Mouse (Mus musculus): ENCODE measurements around the gene Prtn3. TPM values are rescaled to one million over a fixed set of nuclear protein-coding genes. Genes with fewer than 3 reads are reported as not detected.

Prtn3 gene
- polyA plus RNA-seq (2014; fragmentation: Illumina TruSeq; extraction: RNeasy Lipid Tissue Mini Kit (QIAGEN cat#74804)), result not detected

DNA sequence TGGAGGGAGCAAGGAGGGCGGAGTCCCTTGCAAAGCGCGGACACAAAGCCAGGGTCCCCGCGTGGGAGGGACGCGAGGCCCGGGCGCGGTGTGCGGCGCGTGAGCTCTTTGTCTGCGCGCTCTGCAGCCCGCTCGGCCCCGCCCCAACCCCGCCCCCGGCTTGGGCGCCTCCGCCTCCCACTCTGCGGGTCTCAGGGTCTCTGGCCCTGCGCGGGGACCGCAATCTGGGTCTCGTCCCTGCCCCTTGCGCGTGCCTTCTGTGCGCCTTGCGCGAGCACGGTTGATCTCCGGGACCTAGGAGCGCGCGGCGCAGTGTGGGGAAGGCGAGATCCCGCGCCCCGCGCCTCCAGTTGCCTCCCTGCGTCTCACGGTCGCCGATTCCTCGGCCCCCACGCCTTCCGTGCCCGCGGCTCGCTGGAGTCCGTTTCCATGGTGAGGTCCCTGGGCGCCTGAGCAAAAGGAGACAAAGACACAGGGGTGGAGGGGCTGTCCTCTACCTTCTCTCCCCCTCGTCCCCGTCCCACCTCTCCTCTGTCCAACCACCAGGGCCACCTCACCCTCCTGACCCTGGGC lies at the start of gene Prtn3, which contains the start of gene Plppr3:
Gene Prtn3 (plus strand): TSS at position 187 of the 573 bp plus-strand sequence.
Gene Plppr3 (minus strand): TSS at position 345 of the 573 bp plus-strand sequence.

DNA sequence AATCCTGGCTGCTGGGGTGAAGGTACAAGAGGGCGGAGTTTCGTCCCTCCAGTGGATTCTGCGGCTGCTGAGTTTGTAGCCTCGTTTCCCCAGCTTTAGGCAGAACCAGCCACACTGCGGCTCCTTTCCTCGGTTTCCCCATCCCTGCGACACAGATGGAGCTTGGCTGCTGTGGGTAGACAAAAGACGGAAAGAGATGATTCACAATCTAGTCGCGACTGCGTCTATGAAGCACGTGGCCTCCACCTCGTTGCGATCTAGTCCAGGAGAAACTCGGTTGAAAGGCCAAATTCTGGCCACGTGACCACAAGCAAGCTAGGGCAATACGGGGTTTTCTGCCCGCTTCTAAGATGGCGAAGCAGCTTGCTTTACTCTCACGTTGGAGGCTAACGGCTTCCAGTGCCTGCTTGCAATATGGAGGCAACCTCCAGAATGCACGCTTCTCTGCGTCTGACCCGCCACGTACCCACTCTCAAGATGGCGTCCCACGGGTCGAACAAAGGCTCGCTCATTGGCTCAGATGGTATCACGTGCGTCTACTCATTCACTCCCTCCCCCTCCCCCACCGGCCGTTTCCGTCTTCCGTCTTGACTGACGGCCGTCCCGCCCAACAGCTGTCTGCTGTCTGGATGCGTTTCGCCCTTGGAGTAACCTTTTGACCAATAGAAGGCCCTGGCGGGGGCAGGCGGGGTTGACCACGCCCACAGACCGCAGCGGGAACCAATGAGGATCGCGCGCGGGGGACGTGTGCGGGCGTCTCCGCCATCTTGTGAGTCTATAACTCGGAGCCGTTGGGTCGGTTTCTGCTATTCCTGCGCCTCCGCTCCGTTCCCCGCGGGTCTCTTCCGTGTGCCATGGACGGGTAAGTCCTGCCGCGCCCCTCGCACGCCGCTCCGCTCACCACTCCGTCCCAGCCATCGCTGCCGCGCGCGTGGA lies 20.1 kb upstream of the Prtn3 start, which contains the start of gene Ptbp1:
Gene Ptbp1 (plus strand): TSS at position 568 of the 936 bp plus-strand sequence.

DNA sequence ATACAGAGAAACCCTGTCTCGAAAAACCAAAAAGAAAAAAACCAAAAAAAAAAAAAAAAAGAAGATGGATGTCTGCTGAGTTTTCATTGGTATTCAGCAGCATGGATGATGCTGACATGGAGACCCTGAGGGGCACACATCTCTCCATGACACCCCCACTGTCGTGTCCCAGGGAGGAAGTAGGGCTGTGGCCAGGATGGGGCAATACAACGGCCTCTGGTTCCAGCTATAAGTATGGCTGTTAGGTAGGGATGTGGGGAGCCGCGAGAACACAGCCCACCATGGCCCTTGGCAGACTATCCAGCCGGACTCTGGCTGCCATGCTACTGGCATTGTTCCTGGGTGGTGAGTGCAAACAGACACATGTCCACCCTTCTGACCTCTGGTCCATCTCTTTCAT lies 11.8 kb downstream of the Prtn3 start, which contains the start of gene Elane:
Gene Elane (plus strand): TSS at position 194 of the 400 bp plus-strand sequence.

DNA sequence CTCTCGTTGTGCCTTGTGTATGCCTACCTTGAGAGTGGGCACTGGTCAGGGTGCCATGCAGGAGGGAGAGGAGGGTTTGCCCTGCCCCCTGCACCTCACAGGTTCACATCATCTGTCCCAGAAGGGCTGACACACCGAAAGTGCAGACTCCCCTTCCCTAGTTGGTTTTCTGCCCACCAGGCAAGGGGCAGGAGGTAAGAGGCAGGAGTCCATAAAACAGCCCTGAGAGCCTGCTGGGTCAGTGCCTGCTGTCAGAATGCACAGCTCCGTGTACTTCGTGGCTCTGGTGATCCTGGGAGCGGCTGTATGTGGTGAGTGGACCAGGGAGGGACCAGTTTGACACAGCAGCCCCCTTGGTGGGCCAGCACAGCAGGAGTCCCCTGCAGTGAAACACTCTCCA lies 16.4 kb downstream of the Prtn3 start, which contains the start of gene Cfd:
Gene Cfd (plus strand): TSS at position 184 of the 400 bp plus-strand sequence.

DNA sequence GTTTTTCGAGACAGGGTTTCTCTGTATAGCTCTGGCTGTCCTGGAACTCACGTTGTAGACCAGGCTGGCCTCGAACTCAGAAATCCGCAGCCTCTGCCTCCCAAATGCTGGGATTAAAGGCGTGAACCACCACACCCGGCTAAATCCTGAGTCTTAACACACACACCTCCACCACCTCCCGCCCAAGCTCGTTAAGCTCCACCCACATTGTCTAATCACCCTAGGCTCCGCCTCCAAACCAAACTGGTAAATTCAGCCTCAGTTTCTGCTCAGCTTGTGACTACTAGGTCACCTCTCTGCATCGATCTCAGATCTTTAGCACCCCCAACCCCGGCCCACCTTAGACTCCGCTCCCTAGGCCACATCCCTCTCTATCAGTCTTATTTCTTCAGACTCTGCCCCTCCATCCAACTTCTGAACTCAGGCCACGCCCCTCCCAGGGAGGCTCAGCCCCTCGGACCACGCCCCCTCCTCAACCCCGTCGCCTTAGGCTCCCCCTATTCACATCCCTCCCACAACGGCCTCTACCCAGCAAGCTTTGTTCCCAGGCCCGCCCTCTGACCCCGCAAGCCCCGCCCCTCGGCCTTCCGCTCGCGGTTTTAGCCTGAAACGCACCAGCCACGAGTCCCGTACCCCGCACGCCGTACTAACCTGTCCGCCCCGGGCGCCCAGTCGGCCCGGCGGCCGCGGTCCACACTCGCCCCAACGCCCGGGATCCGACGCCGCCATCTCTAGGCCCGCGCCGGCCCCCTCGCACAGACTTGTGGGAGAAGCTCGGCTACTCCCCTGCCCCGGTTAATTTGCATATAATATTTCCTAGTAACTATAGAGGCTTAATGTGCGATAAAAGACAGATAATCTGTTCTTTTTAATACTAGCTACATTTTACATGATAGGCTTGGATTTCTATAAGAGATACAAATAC lies 34.2 kb downstream of the Prtn3 start, which contains the start of gene Med16:
Gene Med16 (minus strand): TSS at position 757 of the 925 bp plus-strand sequence.

DNA sequence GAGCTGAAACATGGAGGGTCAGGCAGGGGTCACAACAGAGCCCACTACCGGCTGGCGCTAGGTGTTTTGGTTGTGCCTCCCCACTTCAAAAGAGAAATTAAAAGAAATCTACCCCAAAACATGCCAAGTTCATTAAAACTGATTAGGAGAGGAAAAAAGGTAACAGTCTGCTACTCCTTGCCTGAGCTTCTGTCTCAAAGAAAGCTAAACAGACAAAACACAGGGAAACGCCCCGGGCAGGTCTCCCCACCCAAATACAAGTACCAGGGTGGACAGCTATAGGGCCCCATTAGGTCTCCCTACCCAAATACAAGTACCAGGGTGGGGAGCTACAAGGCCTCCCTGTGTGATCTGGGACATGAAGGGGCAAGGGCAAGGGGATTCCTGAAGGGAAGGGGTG lies 36.3 kb downstream of the Prtn3 start, which contains the start of gene Gm26602:
Gene Gm26602 (plus strand): TSS at position 301 of the 400 bp plus-strand sequence.

DNA sequence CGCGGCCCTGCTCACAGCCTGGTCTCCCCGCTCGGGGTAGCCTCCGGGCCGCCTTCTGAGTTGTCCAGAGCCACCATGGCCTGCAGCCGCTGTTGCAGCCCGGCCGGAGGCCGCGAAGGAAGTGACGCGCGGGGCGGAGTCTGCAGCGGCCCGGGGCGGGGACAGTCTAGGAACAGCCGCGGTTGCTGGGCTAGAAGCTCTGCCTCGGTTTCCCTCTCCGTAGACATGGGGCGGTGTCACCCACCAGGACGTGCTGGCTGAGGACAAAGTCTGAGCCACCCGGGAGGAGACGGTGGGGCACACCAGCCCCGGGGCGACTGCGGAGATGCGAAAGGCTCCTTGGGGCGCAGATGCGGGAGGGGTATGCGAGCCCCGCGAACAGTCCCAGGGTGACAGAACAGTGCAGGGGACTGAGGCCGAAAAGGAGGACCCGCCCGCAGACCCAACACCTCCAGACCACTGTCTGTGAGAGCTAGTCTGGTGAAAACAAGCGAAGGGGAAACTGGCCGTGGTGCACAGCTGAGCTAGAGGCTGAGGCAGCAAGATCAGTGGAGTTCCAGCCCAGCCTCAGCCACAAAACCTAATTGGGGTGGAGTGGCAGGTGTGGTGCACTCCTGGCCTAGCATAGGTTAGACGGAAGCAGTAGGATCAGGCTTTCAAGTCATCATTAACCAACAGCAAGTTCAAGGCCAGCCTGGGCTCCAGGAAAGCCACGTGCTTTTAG lies 42.7 kb downstream of the Prtn3 start, which contains the start of gene Kiss1r:
Gene Kiss1r (plus strand): TSS at position 164 of the 724 bp plus-strand sequence.

DNA sequence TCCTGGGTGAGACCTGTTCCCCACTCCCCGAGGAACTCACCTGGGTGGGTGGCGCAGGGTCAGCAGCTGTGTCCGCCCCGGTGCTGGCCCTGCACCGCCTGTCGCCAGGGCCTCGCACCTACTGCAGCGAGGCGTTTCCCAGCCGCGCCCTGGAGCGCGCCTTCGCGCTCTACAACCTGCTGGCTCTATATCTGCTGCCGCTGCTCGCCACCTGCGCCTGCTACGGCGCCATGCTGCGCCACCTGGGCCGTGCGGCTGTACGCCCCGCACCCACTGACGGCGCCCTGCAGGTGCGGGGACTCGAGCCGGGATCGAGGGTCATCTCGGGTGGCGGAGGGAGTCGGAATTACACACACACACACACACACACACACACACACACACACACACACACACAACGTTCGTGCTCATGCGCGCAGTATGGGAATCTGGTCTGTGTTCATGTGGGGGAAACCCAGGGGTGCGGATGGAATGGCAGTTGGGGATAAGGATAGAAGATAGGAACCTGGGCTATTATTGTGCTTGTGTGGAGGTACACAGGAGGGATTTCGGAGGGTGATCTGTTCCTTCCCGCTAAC lies 46.8 kb downstream of the Prtn3 start, which contains the start of gene R3hdm4:
Gene R3hdm4 (minus strand): TSS at position 251 of the 578 bp plus-strand sequence.

DNA sequence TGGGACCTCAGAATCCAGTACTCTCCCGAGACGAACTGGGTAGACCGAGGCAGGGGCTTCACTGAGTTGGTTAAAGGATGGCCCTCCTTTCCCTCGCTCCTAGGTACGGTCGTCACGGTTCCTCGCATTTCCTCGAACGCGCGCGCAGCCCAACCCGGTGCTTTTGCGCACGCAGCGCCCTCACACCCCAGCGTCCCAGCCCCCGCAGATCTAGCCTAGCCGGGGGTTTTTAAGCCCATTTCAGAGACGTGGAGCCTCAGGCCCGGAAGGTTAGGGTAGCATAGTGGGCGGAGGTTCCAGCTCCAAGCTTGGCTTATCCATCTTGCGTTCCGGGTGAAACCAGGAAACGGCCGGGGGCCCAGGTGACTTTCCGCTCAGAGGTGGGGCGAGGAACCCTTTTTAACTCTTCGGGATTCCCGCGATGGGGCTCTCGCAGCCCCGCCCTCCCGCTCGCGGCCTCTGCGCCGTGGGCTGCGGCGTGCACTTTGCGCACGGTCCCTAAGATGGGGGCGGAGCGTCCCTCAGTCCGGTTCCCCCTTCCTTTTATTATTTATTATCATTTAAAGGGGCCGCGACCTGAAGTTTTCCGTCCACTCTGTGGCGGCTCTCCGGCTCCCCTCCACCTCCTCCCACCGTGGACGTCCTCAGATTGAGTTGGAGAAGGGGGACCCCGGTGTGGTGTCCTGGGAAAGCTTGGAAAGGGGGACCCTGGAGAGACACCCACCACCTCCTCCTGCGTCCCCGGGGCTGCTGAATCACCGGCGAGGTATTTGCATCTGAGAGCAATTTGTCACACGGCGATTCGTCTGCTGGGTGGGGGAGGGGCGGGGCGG lies 52.4 kb downstream of the Prtn3 start, which contains the start of gene Arid3a:
Gene Arid3a (plus strand): TSS at position 553 of the 833 bp plus-strand sequence.

Other genes with a start within 250 kb of the Prtn3 start
- 1.7 TPM for gene Shc2, start 236.6 kb upstream of the Prtn3 start, polyA plus RNA-seq (2014; fragmentation: Illumina TruSeq; extraction: RNeasy Lipid Tissue Mini Kit (QIAGEN cat#74804))
- not detected for gene Odf3l2, start 228.7 kb upstream of the Prtn3 start, polyA plus RNA-seq (2014; fragmentation: Illumina TruSeq; extraction: RNeasy Lipid Tissue Mini Kit (QIAGEN cat#74804))
- not detected for gene Madcam1, start 209.9 kb upstream of the Prtn3 start, polyA plus RNA-seq (2014; fragmentation: Illumina TruSeq; extraction: RNeasy Lipid Tissue Mini Kit (QIAGEN cat#74804))
- gene Tpgs1, start 205.1 kb upstream of the Prtn3 start, polyA plus RNA-seq (2014; fragmentation: Illumina TruSeq; extraction: RNeasy Lipid Tissue Mini Kit (QIAGEN cat#74804)), result not detected
- not detected for gene Cdc34, start 192.3 kb upstream of the Prtn3 start, polyA plus RNA-seq (2014; fragmentation: Illumina TruSeq; extraction: RNeasy Lipid Tissue Mini Kit (QIAGEN cat#74804))
- not detected for gene Gzmm, start 185.5 kb upstream of the Prtn3 start, polyA plus RNA-seq (2014; fragmentation: Illumina TruSeq; extraction: RNeasy Lipid Tissue Mini Kit (QIAGEN cat#74804))
- 239 TPM for gene Bsg, start 170.0 kb upstream of the Prtn3 start, polyA plus RNA-seq (2014; fragmentation: Illumina TruSeq; extraction: RNeasy Lipid Tissue Mini Kit (QIAGEN cat#74804))
- gene Hcn2, start 157.8 kb upstream of the Prtn3 start, polyA plus RNA-seq (2014; fragmentation: Illumina TruSeq; extraction: RNeasy Lipid Tissue Mini Kit (QIAGEN cat#74804)), result 0.20 TPM
- not detected for gene Polrmt, start 127.9 kb upstream of the Prtn3 start, polyA plus RNA-seq (2014; fragmentation: Illumina TruSeq; extraction: RNeasy Lipid Tissue Mini Kit (QIAGEN cat#74804))
- not detected for gene Fgf22, start 119.4 kb upstream of the Prtn3 start, polyA plus RNA-seq (2014; fragmentation: Illumina TruSeq; extraction: RNeasy Lipid Tissue Mini Kit (QIAGEN cat#74804))
- 0.29 TPM for gene Rnf126, start 107.5 kb upstream of the Prtn3 start, polyA plus RNA-seq (2014; fragmentation: Illumina TruSeq; extraction: RNeasy Lipid Tissue Mini Kit (QIAGEN cat#74804))
- gene Fstl3, start 97.2 kb upstream of the Prtn3 start, polyA plus RNA-seq (2014; fragmentation: Illumina TruSeq; extraction: RNeasy Lipid Tissue Mini Kit (QIAGEN cat#74804)), result 1.2 TPM
- not detected for gene Prss57, start 83.5 kb upstream of the Prtn3 start, polyA plus RNA-seq (2014; fragmentation: Illumina TruSeq; extraction: RNeasy Lipid Tissue Mini Kit (QIAGEN cat#74804))
- 0.77 TPM for gene Palm, start 80.9 kb upstream of the Prtn3 start, polyA plus RNA-seq (2014; fragmentation: Illumina TruSeq; extraction: RNeasy Lipid Tissue Mini Kit (QIAGEN cat#74804))
- gene Misp, start 53.5 kb upstream of the Prtn3 start, polyA plus RNA-seq (2014; fragmentation: Illumina TruSeq; extraction: RNeasy Lipid Tissue Mini Kit (QIAGEN cat#74804)), result not detected
- 114 TPM for gene Ptbp1, start 20.0 kb upstream of the Prtn3 start, polyA plus RNA-seq (2014; fragmentation: Illumina TruSeq; extraction: RNeasy Lipid Tissue Mini Kit (QIAGEN cat#74804))
- not detected for gene Plppr3, start 158 bp downstream of the Prtn3 start, polyA plus RNA-seq (2014; fragmentation: Illumina TruSeq; extraction: RNeasy Lipid Tissue Mini Kit (QIAGEN cat#74804))
- not detected for gene Elane, start 11.8 kb downstream of the Prtn3 start, polyA plus RNA-seq (2014; fragmentation: Illumina TruSeq; extraction: RNeasy Lipid Tissue Mini Kit (QIAGEN cat#74804))
- 1.5 TPM for gene Cfd, start 16.4 kb downstream of the Prtn3 start, polyA plus RNA-seq (2014; fragmentation: Illumina TruSeq; extraction: RNeasy Lipid Tissue Mini Kit (QIAGEN cat#74804))
- gene Med16, start 34.4 kb downstream of the Prtn3 start, polyA plus RNA-seq (2014; fragmentation: Illumina TruSeq; extraction: RNeasy Lipid Tissue Mini Kit (QIAGEN cat#74804)), result 0.37 TPM
- gene Gm26602, start 36.4 kb downstream of the Prtn3 start, polyA plus RNA-seq (2014; fragmentation: Illumina TruSeq; extraction: RNeasy Lipid Tissue Mini Kit (QIAGEN cat#74804)), result not detected
- gene Kiss1r, start 42.5 kb downstream of the Prtn3 start, polyA plus RNA-seq (2014; fragmentation: Illumina TruSeq; extraction: RNeasy Lipid Tissue Mini Kit (QIAGEN cat#74804)), result not detected
- gene R3hdm4, start 46.7 kb downstream of the Prtn3 start, polyA plus RNA-seq (2014; fragmentation: Illumina TruSeq; extraction: RNeasy Lipid Tissue Mini Kit (QIAGEN cat#74804)), result 8.0 TPM
- 3.3 TPM for gene Arid3a, start 52.6 kb downstream of the Prtn3 start, polyA plus RNA-seq (2014; fragmentation: Illumina TruSeq; extraction: RNeasy Lipid Tissue Mini Kit (QIAGEN cat#74804))
- 1.2 TPM for gene Wdr18, start 85.7 kb downstream of the Prtn3 start, polyA plus RNA-seq (2014; fragmentation: Illumina TruSeq; extraction: RNeasy Lipid Tissue Mini Kit (QIAGEN cat#74804))
- not detected for gene Grin3b, start 96.2 kb downstream of the Prtn3 start, polyA plus RNA-seq (2014; fragmentation: Illumina TruSeq; extraction: RNeasy Lipid Tissue Mini Kit (QIAGEN cat#74804))
- not detected for gene Tmem259, start 109.9 kb downstream of the Prtn3 start, polyA plus RNA-seq (2014; fragmentation: Illumina TruSeq; extraction: RNeasy Lipid Tissue Mini Kit (QIAGEN cat#74804))
- gene Cnn2, start 114.1 kb downstream of the Prtn3 start, polyA plus RNA-seq (2014; fragmentation: Illumina TruSeq; extraction: RNeasy Lipid Tissue Mini Kit (QIAGEN cat#74804)), result 10.0 TPM
- 0.14 TPM for gene Abca7, start 122.0 kb downstream of the Prtn3 start, polyA plus RNA-seq (2014; fragmentation: Illumina TruSeq; extraction: RNeasy Lipid Tissue Mini Kit (QIAGEN cat#74804))
- gene Arhgap45, start 142.2 kb downstream of the Prtn3 start, polyA plus RNA-seq (2014; fragmentation: Illumina TruSeq; extraction: RNeasy Lipid Tissue Mini Kit (QIAGEN cat#74804)), result not detected
- gene Polr2e, start 165.3 kb downstream of the Prtn3 start, polyA plus RNA-seq (2014; fragmentation: Illumina TruSeq; extraction: RNeasy Lipid Tissue Mini Kit (QIAGEN cat#74804)), result 0.51 TPM
- 21.6 TPM for gene Gpx4, start 172.7 kb downstream of the Prtn3 start, polyA plus RNA-seq (2014; fragmentation: Illumina TruSeq; extraction: RNeasy Lipid Tissue Mini Kit (QIAGEN cat#74804))
- gene Sbno2, start 231.1 kb downstream of the Prtn3 start, polyA plus RNA-seq (2014; fragmentation: Illumina TruSeq; extraction: RNeasy Lipid Tissue Mini Kit (QIAGEN cat#74804)), result 0.29 TPM
- 4.8 TPM for gene Stk11, start 241.3 kb downstream of the Prtn3 start, polyA plus RNA-seq (2014; fragmentation: Illumina TruSeq; extraction: RNeasy Lipid Tissue Mini Kit (QIAGEN cat#74804))

All from ovary, adult 10 weeks (tissue).